Mouse (Mus musculus): Measurements from ENCODE around the gene Btbd8.

Gene Btbd8

DNA sequence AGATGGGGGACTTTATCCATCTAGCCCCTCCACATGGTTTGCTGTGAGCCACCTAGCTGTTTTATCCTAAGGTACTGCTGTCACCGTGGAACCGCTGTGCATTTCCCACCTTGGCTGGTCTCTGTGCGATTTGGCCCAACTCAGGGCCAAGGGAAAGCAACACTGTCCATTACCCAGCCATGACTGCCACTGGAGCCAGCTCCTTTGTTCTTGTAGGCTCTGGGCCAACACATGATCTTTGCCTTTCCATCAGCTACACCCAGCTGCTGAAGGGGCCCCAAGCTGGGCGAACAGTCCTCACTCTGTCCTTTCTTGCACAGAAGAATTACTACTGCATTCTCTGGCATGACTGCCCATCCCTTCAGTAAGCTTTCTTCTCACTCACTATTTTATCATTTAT lies 80.8 kb downstream of the Btbd8 start:
- DNase-seq (ENCODE audit: low read depth, low spot score): no peak

DNA sequence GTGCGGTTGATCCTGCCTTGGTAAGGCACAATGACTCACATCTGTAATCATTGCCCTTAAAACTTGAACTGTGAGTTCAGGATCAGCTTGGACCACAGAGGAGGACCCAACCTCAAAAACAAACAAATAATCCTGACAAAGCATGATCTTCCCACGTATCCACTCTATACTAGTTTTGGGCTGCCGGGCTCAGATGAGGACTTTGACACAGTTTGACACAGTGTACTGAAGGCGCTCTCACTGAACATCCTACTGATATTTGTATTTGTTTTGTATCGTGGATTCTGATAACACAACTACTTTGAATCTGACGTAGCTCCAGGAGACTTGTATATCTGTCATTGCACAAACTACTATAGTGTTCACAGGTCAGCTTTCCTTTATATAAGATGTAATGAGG lies 83.6 kb downstream of the Btbd8 start:
- DNase-seq (ENCODE audit: low read depth, low spot score): no peak

DNA sequence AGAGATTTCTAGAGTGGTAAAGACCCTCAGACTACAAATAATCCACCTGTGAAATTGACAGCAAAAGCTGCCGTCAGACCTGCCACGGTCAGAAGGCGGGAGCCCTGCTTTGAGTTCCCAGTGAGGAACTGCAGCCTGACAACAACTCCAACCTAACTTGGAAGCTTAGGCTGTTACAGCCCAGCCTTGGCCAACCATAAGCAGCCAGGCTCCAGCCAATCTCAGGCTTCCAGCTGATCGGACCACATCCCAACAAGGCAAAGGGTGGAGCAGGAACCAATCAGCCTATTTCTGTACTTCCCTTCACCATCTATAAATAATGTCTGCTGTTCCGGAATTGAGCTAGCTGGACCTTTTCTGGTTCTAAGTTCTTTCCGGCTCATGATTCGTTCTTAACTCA lies 84.1 kb downstream of the Btbd8 start:
- DNase-seq (ENCODE audit: low read depth, low spot score): no peak

DNA sequence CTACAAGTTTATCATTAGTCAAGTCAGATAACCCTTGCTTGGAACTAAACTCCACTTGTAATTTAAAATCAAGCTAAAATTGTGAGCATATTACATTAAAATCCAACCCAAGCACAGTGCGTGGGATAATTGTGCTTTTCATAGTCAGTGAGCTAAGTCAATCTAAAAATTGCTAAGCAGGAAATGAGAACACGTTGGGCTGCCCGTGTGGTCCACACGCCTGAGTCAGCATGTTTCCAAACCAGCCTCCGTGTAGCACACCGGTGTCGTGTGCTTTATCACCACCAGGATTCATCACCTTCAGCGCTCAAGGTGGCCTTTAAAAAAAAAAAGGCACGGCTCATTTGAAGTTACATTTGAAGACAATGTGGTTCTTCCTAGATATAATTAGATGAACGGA lies 86.5 kb downstream of the Btbd8 start:
- no peak for DNase-seq (ENCODE audit: low read depth, low spot score)

DNA sequence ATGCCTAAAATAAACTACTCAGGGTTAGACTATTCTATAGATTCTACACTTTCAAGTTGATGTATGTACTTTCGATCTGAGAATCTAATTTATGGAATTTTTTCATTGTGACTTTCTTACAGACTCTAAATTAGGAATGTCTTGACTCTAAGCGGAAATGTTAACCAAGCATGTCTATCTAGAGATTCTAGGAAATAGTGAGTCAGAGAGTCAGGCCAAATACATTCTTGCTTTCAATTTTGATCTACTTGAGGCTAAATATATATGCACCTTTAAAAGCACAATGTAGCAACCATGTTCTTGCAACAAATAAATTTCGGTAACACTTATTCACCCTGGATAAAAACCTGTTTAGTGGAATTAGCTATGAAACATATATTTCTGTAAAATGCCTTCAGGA lies 91.1 kb downstream of the Btbd8 start:
- no peak for DNase-seq (ENCODE audit: low read depth, low spot score)

DNA sequence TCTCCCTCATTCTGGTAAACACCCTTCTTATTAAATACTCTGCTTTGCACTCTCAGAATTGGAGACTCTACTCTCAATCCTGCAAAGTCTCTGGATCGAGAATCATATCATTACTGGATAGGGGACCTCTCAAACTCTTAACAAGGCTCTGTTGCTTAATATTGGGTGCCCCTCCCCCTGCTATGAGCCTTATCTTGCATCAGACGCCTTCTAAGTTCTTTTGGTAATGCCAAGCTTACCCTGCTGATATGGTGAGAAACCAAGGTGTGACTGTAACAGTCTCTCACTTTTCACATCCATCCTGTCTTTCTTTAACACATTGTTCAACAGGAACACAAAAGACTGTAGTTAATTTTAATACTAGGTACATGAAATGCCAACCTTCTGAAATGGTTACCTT lies 95.8 kb downstream of the Btbd8 start:
- no peak for DNase-seq (ENCODE audit: low read depth, low spot score)

DNA sequence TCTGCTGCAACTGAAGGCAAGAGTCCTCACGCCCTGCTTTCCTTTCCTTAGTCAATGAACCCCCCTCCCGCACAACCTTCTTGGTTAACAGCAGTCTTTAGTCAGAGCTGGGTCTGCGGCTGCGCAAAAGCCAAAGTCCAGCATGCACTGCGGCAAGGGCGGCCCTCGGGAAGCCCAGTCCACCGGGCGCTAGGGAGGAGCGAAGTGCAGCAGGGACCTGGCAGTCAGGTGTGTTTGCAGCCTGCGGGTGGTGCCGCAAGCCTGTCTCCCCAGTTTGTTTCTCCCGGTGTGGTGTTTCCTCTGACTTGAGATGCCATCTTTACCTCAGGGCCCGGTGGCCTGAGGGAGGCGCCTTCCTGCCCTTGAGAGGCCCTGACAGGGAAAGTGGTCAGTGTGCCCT lies 96.8 kb downstream of the Btbd8 start, which contains the start of gene 1700028K03Rik:
Gene 1700028K03Rik, plus strand, starts transcription at position 129 of the 400 bp plus-strand sequence.
- DNase-seq (ENCODE audit: low read depth, low spot score): no peak

DNA sequence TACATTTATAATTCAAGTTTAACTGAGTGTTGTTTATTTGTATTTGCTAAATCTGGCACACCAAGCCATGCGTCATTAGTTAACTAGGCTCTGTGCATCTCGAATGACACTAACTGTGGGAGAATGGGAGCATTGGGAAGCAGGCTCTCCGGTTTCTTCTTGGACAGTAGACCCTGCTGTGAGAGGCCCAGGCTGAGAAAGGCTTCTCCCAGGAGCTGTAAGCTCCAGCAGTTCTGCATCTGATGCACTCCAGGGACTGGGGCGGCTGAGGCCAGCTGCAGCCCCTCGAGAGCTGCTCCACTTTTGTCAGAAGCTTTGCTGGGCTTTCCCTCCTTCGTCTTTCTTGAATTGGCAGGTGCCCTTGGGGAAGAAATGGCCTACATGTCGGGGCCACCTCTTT lies 103.9 kb downstream of the Btbd8 start:
- DNase-seq (ENCODE audit: low read depth, low spot score): no peak

DNA sequence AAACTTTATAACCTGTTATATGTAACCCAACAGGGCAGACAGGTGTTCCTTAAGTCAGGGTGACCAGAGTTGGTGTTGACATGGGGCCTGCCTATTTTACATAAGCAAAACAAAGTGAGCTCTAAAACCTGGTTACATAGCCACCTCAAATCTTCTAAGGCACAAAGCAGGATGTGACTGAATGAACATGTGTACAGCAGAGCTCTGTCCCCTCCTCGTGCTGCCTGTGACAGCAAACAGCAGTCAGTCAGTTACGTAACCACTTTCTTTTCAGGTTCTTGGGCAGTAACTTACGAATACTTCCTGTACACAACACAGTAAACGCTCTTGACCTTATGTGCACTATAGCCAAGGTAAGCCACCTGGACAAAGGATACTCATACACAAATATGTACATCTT lies 108.1 kb downstream of the Btbd8 start:
- DNase-seq (ENCODE audit: low read depth, low spot score): no peak

DNA sequence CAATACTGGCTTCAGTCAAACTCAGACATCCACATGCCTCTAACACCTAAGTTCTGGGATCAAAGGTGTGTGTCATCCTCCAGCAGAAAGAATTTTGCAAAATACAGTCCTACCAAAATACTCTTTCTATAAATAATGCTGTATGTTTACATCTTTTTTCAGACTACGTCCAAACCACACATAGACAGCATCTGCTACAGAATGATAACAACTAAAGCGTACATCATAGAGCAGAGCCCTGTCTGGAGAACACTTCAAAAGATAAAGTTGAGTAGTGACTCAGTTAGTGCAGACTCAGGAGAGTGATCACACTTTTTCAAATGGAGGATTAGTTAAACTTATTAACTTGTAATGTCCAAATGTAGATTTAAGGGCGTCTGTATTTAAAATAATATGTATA lies 110.2 kb downstream of the Btbd8 start:
- no peak for DNase-seq (ENCODE audit: low read depth, low spot score)

DNA sequence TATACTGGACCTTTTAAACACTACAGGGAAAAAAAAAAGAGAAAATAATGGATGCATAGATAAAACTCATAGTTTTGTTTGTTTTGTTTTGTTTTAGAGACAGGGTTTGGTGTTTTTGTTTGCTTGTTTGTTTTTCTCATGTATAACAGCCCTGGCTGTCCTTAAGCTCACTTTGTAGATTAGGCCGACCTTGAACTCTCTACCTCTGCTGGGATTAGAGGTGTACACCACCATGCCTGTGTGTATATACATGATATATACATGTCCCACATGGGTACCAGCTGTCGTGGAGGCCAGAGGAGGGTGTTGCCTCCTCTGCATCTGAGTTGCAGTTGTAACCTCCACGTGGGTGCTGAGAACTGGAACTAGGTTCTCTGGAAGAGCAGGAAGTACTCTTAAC lies 110.6 kb downstream of the Btbd8 start:
- DNase-seq (ENCODE audit: low read depth, low spot score): no peak

DNA sequence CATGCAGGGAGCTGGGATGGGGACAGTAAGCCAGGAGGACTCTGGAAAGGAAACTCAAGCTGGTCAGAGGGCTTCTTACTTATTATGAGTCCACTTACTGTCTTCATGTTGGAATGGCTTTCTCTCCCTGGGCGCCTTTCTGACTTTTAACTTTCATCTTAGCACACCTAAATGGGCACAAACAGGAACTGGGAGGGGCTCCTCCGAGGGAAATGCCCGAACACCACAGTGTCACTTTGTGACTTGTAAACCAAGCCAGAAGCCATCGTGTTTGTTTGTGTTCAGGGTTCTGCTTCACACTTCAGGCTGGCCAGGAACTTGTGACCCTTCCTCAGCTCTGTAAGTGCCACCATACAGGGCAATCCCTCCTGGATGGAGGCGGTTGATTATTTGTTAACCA lies 116.5 kb downstream of the Btbd8 start:
- DNase-seq (ENCODE audit: low read depth, low spot score): no peak

DNA sequence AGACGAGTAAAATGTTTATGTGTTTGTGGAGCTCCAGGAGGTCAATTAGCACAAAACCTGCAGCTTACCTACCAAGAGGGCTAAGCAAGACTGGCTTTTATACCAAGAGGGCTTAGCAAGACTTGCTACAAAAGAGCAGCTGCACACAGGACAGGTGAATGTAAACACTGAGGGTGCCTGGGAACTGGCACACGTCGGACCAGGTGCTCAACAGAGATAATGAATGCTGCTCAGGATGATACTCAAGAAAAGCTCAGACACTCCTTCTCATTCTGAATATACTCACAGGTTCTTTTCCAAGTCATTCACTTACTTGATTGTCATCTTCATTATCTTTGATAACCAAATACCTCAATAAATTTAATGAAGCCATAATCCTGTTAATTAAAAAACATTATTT lies 119.2 kb downstream of the Btbd8 start:
- no peak for DNase-seq (ENCODE audit: low read depth, low spot score)

Measured in retina, postnatal 7 days (tissue).